Mouse (Mus musculus) cerebellum, adult 2 months (tissue): ENCODE data around the gene Ap1g2. TPM values are rescaled to one million over a fixed set of nuclear protein-coding genes. Genes with fewer than 3 reads are reported as not detected.
A peak's percentile ranks its signal among the peaks of the same experiment; 100 is the strongest.

Source experiments
- DNase-seq, 2 experiments: peaks; one replicate each; pipeline ENCODE4 v3.0.0; 2021
- H3K27ac ChIP-seq: fragments of 200-500 bp; 2 replicates; pipeline ENCODE4 v1.5.1; 2012; ENCODE audit warnings: low read length, control low read depth, inconsistent platforms; ENCODE audit not compliant: insufficient read depth
- H3K27me3 ChIP-seq: fragments of 200-500 bp; 2 replicates; pipeline ENCODE4 v1.6.1; 2012; ENCODE audit warnings: inconsistent platforms, mild to moderate bottlenecking, low read length, moderate library complexity; ENCODE audit not compliant: control insufficient read depth, insufficient read depth
- H3K4me1 ChIP-seq: fragments of 200-500 bp; 2 replicates; pipeline ENCODE4 v1.6.1; 2011; ENCODE audit warnings: low read length; ENCODE audit not compliant: control insufficient read depth, insufficient read depth
- H3K4me3 ChIP-seq: fragments of 200-500 bp; replicated peaks from 2 replicates; pipeline ENCODE3; 2011; ENCODE audit warnings: mild to moderate bottlenecking, low read depth, low read length, control low read depth; ENCODE audit not compliant: insufficient read depth
- CTCF ChIP-seq: fragments of 200-500 bp; IDR thresholded peaks from 2 replicates; pipeline ENCODE4 v1.5.1; 2011; ENCODE audit warnings: low read depth, mild to moderate bottlenecking, control low read depth, low read length, moderate library complexity, borderline replicate concordance; ENCODE audit not compliant: insufficient read depth
- POLR2A ChIP-seq: fragments of 200-500 bp; IDR thresholded peaks from 2 replicates; pipeline ENCODE4 v1.6.1; 2011; ENCODE audit warnings: low read length, control low read depth, borderline replicate concordance; ENCODE audit not compliant: insufficient read depth
- WGBS: fragments of 180-500 bp; shearing (Covaris S2); methylation state at CpG from one replicate; pipeline ENCODE4 v1.1.7; 2018; 5-methylcytosine and 5-hydroxymethylcytosine counted together
- polyA plus RNA-seq: library from polyadenylated mRNA; depleted of rRNA; stranded (reverse); fragments of >200 nt; gene quantifications from 2 replicates; pipeline ENCODE4 v1.2.3, GENCODE M21; 2012

Ap1g2 gene
- polyA plus RNA-seq, 1 experiment, result 19.1 TPM

DNA sequence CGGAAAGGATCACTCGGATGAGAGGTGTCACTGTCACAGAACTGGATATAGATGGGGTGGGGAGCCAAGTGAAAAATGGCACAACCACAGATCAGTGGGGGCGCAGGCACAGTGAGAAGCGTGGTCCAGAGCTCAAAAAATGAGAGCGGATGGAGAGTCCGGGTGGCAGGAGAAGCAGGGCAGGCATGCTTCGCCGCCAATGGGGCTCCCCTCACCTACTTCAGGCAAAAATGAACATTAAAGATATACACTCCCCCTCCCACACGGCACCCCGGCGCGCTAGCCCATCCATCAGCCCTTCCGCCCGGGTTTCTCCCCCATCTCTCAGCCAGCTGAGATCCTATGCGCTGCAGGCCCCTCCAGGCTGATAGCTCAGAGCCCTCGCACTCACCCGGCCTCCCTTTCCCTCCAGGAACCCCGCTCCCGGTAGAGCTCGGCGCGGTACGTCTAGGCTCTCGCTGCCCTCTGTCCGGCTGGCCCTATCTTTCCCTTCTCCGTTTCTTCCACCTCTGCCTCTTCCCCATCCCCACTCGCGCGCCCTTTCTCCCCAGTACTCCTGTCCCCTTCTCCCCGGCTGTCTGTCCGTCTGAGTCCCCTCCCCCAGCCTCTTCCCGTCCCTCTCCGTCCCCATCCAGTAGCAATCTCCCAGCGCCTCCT, 15.1 kb downstream of the Ap1g2 start:
- 2% methylated on average over 34 of the region's 34 CpGs for WGBS
- H3K27ac ChIP-seq, result peak overlapping the region; percentile 97
- H3K4me1 ChIP-seq, result peaks cover 21% of the 10 kb centered on the region
- no peak for TF ChIP-seq POLR2A
- peak overlapping the region; percentile 91 for H3K4me3 ChIP-seq
- no peaks in the 10 kb centered on the region for H3K27me3 ChIP-seq
- DNase-seq, result peak in 1 of 2 experiments; percentile 67

DNA sequence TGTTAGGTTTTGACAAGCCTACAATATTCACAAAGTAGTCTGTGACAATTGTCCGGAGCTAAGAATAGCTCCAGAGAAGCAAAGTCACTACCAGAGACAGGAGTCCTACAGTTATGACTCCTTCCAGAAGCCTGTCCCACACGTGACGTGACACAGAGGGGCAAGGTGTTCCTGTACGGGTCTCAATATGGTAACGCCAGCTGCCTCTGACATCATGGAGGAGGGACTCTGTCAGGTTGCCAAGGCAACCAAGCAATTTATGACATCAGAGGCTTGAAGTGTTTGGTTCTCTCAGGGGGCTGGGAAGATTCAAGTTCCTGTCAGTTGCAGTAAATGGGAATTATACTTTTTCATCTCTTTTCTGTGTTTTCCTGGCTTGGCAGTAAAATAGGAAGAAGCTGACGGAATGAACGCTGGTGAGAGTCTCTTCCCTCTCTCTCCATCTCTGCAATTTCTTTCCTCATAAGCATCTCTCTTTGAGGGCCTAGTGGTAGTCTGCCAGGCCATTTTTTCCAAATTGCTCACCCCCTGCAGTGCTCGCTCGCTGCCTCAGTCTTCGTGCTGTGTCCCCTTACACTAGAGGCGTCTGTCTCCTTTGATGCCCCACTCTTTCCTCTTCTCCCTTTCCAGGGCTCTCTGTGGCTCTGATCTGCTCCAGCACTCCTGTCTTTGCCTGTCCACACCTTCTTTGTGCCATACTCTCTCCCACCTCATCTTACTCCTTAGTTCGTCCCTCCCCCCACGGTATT, 17.0 kb downstream of the Ap1g2 start:
- DNase-seq, result peak; percentile 61 to 72
- H3K4me1 ChIP-seq, result peaks cover 26% of the 10 kb centered on the region
- WGBS, result 17% methylated on average over 13 of the region's 13 CpGs

DNA sequence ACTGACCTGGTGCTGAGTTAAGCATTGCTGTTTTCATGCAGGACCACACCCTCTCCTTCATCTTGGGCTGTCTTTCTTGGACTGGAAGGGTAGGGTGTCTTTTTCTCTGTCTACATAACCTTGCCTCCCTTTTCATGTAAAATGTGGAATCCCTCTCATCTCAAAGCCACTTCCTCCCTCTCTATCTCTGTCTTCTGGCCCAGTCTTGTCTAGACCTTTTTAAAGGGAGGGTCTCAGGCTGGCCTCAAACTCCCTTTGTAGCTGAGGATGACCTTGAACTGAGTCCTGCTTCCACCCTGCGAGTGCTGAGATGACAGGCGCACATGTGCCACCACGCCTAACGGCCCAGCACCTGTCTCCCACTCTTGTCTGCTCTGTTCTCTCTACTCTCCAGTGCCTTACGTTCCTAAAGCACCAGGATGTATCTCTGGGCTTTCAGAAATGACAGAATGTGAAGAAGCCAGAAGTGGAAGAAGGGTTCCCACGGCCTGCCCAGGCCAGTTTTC, 20.3 kb downstream of the Ap1g2 start:
- TF ChIP-seq CTCF, result no peak
- TF ChIP-seq POLR2A, result no peak
- H3K27ac ChIP-seq, result 0 out of 2 replicates have a peak overlapping the region, but pooled peaks have one; percentile 3
- H3K27me3 ChIP-seq, result no peaks in the 10 kb centered on the region
- no peak for DNase-seq
- 79% methylated on average over 6 of the region's 6 CpGs for WGBS
- H3K4me1 ChIP-seq, result peaks cover 25% of the 10 kb centered on the region
- H3K4me3 ChIP-seq, result no peak overlapping the region

More for the DNA sequence above, 17.0 kb downstream of the Ap1g2 start:
- TF ChIP-seq CTCF (no peak), POLR2A (no peak)
- H3K4me3 ChIP-seq, result peak overlapping the region; percentile 25
- H3K27ac ChIP-seq, result peak overlapping the region; percentile 72
- no peaks in the 10 kb centered on the region for H3K27me3 ChIP-seq

- Histone ChIP-seq H3K27ac (0 out of 2 replicates have a peak overlapping the region, but pooled peaks have one; percentile 6), H3K27me3 (no peaks in the 10 kb centered on the region), H3K4me1 (peaks cover 21% of the 10 kb centered on the region), H3K4me3 (no peak overlapping the region)
- TF ChIP-seq POLR2A, result 0 out of 2 replicates have a peak, but pooled peaks have one; percentile 13
- TF ChIP-seq CTCF, result no peak
- DNase-seq, result no peak
- WGBS, result 26% methylated on average over 9 of the region's 9 CpGs
These were observed 20.9 kb downstream of the Ap1g2 start for GRCm38 (mm10) chr14:55085324-55086008.

GRCm38 (mm10) chr14:55083481-55083880, 22.9 kb downstream of the Ap1g2 start:
- H3K4me3 ChIP-seq, result no peak overlapping the region
- 24% methylated on average over 6 of the region's 6 CpGs for WGBS
- H3K27me3 ChIP-seq, result no peaks in the 10 kb centered on the region
- TF ChIP-seq CTCF (no peak), POLR2A (no peak)
- DNase-seq, result no peak
- H3K4me1 ChIP-seq, result peaks cover 28% of the 10 kb centered on the region
- H3K27ac ChIP-seq, result no peak overlapping the region

GRCm38 (mm10) chr14:55081105-55081504, 25.3 kb downstream of the Ap1g2 start:
- TF ChIP-seq CTCF, result no peak
- no peak for TF ChIP-seq POLR2A
- no peak for DNase-seq
- WGBS, result 35% methylated on average over 5 of the region's 5 CpGs
- no peaks in the 10 kb centered on the region for H3K27me3 ChIP-seq
- H3K27ac ChIP-seq, result no peak overlapping the region; the same call in 1 of the 2 replicates
- peaks cover 32% of the 10 kb centered on the region for H3K4me1 ChIP-seq
- no peak overlapping the region for H3K4me3 ChIP-seq

DNA sequence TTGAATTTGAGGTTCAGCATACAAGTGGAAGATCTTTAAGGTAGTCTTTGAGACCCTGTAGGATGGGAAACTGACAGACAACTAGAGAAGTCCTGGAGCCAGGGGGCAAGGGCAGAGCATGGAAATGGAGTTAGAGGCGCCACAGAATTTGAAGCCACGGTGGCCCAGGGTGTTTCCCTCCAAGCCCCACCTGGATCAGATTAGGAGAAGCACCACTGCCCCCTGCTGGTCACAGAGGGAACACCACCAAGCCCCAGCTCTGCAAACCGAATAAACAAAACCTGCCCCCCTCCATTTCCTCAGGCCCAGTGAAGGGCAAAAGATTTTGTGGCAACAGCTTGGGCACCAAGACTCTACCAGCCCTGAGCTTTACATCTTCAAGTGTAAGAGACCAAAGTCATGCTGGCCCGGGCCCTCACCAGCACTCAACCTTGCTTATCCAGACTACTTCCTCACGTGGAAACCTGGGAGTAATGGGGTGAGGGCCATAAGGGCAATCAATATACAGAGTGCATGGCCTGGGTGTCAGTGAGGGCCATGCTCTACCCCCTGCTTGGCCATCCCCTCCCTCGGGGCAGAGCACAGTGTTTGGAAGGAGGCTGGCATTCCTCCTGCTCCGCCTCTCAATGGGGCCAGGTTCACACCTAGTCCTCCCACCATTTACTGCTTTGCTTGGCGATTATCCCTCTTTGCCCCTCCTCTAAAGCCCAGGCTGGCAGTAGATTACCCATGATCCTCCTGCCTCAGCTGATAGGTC, 27.0 kb downstream of the Ap1g2 start:
- 14% methylated on average over 8 of the region's 8 CpGs for WGBS
- peak overlapping the region; percentile 39 for H3K27ac ChIP-seq
- no peak overlapping the region for H3K4me3 ChIP-seq
- TF ChIP-seq CTCF (peak; percentile 94), POLR2A (peak; percentile 28; the same call in 1 of the 2 replicates)
- H3K4me1 ChIP-seq, result peaks cover 25% of the 10 kb centered on the region
- H3K27me3 ChIP-seq, result no peaks in the 10 kb centered on the region
- DNase-seq, result peak; percentile 75 to 86
